Mouse (Mus musculus) B cell, adult 2 months (primary cell): ENCODE measurements at regions not wholly inside any gene's neighbourhood (a gene's known extent, or its start where the extent isn't known, plus 50 kb on each side); places are given as distances from the start of the nearest gene placed in this dataset.
"Not testable (repeated sequence)": the region's sequence is repeated elsewhere in the genome, so short reads cannot be mapped to it uniquely, and the experiment has no call there.

Experiments used
- DNase-seq, 2 experiments: peaks; one replicate each; pipeline ENCODE4 v3.0.0; 2022

DNA sequence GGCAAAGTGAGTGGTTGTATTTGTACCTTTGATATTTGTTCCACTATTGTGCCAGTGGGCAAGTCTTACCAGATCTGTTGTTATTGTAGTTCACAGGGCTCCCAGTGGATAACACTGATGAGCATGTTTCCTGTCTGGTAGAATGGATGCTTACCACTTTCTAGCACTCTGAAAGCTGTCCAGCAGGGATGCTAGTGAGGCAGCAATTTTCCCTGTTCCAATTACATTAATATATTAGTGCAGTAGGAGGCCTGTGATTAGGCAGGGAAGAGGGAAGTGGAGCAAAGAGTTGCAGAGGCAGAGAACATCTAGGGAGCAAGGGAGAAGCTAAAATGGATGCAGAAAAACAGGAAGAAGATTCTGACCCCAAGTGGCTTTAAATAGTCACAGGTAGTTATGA is 348.0 kb downstream of the Adam29 start:
- not testable (repeated sequence) for DNase-seq

DNA sequence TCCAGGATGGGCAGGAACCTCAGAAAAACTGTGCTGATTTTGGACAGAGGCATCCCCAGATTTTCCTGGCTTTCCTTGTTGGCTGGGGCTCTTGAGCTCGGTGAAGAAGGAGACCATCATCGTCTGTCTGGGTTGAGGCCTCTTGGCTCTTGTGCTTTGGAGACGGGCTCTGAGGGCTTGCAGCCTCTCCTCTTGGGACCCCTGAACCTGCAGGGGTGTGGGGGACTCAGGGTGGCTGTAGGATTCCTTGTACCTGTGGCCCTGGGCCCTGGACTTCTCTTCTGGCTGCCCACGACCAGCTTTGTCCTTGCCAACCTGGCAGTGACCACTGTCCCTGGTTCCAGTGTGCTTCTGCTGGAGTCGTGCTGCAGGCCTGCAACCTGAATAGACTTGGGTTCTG is 367.9 kb downstream of the Adam29 start:
- DNase-seq: no peak

DNA sequence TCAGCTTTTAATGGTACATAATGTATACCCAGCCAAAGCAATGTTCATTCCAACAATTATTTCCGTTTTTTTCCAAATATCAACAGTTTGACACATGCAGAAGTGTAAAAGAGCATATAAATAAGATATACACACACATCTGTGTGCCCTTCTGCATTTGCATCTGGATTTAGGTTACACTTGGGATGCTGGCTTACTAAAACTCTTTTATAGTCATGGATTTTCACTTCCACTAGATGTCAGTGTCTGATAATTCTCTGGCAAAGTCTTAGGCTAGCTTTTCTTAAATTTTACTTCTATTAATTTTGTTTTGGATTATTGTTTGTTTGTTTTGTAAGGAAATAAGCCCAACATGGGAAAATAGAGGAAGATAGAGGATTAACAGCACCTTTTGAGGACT is 377.4 kb downstream of the Adam29 start:
- not testable (repeated sequence) for DNase-seq

DNA sequence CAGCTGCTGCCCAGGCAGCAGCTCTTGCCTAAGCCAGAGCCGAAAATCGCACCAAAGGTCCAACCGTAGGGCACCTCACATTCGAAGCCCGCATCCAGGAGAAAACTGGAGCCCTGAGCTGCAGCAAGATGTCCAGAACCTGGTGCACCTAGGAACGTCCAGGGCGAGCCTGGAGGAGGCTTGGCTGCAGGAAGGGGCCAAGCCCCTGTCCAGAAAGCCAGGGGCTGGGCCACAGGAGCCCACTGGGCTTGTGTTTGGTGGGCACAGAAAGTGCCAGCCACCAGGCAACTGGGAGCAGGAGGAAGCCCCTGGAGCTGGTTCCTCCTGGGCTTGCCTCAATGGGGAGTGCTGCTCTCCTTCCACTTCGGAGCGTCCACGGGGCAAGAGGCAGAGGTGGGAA is 387.6 kb downstream of the Adam29 start:
- peak; percentile 8 to 14 for DNase-seq

DNA sequence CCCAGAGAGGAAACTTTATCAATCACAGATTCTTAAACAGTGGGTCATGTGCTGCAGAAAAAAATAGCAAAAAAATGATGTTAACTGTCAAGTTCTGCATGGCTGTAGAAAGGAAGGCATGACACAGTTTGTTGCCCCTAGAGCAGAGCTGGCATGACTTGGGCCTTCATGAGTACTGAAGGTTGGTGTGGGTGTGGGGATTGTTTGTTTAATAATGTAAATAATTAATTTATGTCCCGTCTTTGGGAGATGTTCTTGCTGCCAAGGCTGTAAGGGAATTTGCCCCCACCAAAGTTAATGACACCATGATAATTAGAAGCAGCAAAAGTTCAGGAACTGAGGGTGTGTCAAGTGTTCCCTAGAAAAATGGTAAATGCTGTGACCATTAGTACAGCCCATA is 429.4 kb downstream of the Adam29 start:
- no peak for DNase-seq

DNA sequence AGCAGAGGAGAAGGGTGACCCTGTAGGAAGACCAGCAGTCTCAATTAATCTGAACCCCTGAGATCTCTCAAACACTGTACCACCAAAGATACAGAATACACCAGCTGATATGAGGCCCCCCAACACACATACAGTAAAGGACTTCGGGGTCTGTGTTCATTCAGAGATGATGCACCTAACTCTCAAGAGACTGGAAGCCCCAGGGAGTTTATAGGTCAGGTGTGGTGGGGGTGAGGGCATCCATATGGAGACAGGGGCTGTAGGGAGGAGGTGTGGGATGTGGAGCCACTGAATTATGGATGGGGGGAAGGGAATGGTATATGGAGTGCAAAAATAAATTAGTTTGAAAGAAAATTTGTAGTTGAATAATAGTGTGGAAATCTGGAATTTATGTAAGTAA is 429.8 kb downstream of the Adam29 start:
- no peak for DNase-seq

DNA sequence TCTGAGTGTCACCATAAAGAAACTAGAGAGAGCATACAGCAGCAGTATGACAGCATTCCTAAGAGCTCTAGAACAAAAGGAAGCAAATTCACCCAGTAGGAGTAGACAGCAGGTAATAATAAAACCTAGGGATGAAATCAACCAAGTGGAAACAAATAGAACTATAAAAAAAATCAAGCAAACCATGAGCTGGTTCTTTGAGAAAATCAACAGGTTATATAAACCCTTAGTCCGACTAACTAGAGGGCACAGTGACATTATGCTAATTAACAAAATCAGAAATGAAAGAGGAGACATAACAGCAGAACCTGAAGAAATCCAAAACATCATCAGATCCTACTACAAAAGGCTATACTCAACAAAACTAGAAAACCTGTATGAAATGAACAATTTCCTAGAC is 434.4 kb downstream of the Adam29 start:
- no peak for DNase-seq

DNA sequence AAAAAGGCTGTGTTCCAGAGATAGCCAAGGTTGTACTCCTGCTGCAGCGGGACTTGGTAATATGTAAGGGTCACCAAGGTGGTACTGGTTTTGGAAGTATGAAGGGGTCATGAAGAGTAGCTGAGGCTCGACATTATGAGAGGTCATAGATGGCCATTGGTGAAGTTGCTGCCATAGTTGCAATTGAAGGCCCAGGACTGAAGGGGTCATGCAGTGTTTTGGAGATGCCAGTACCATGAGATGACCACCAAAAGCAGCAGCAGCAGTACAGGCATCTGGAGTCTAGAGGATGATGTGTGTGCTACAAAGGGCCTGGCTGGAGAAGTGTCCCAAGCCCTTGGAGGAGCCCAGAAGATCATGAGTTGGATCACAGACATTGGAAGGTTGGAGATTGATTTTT is 440.0 kb downstream of the Adam29 start:
- DNase-seq: not testable (repeated sequence)

DNA sequence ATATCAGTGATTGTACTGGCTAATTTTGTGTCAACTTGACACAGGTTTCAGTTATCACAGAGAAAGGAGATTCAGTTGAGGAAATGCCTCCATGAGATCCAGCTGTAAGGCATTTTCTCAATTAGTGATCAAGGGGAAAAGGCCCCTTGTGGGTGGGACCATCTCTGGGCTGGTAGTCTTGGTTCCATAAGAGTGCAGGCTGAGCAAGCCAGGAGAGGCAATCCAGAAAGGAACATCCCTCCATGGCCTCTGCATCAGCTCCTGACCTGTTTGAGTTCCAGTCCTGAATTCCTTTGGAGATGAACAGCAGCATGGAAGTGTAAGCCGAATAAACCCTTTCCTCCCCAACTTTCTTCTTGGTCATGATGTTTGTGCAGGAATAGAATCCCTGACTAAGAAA is 440.8 kb downstream of the Adam29 start:
- DNase-seq: not testable (repeated sequence)

DNA sequence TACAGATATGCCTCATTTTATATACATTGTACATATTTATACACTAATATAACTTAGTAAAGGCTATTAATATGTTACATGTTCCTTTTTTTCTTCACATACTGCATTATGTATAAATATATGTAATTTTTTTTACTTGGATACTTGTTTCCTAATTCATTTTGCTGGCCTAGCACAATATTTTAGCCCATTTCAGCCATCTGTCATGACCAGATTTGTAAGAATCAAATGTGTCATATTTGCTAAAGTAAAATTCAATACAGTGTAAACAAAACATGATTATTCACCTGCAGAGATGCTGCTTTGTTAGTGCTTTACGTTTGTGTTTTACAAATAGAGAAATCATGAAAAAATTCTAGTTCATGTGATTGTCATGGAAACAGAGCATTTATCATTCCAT is 441.3 kb downstream of the Adam29 start:
- DNase-seq: no peak

DNA sequence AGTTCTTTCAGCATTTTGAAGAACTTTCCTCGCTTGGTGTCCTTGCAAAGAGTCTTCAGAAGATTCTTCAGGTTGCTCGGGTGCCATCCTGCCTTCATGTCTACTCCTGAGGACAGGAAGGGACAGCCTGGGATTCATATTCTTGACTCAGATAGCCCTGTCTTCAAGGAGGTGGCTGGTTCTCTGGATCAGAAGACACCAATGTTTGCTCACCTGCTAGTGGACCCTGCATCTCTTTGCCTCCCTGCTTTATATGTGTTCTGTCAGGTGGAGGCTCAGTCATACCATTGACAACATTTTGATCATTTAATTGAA is 441.9 kb downstream of the Adam29 start:
- no peak for DNase-seq

DNA sequence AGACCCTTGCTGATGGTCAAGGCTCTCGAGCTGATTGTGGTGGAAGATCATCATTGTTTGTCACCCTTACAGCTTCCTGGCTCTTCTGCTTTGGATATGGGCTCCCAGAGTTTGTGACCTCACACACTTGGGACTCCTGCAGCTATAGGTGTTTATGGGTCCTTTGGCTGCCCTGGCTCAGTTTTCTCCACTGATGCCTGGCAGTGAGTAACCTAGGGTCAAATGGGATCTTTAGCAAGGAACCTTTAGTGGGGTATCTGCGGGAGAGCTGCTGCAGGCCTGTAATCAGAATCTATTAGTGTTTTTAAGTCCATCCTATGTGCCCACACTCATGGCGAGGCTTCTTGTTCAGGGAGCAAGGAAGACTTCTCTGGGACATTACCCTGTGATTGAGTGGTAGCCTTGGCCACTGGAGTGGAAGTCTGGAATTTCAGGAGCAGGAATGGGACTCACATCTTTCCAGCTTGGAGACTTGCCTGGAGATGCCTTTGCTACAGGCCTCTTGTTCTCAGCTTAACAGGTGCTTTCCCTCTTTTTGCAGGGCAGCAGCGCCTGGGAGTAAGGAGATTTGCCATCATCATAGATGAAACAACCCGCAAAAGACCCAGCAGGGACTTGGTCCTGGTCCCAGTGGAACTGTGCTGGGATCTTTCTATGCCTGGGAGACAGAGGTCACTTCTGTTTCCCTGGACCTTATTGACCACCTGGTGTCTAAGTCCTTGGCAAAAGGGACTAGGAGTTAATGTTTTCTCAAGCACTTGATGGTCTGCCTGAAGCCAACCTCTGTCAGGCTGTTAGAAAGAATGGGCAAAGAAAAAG is 442.5 kb downstream of the Adam29 start:
- DNase-seq: no peak

DNA sequence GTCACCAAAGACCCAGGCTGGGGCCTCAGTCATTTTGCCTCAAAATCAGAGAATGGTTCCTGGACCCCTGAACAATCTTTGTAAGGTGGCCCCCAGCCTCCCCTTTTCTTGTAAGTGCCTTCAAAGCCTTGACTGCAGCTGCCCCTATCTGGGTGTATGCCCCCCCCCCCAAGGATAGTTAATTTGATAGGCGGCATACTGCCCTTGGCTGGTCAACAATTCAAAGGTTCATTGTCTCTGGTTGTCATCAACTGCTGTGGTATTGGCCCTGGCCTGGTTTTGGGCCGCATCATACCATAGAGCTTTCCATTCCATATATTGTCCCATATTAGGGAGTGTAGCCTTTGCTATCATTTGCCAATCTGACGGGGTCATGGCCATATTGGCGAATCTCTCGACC is 446.0 kb downstream of the Adam29 start:
- not testable (repeated sequence) for DNase-seq

DNA sequence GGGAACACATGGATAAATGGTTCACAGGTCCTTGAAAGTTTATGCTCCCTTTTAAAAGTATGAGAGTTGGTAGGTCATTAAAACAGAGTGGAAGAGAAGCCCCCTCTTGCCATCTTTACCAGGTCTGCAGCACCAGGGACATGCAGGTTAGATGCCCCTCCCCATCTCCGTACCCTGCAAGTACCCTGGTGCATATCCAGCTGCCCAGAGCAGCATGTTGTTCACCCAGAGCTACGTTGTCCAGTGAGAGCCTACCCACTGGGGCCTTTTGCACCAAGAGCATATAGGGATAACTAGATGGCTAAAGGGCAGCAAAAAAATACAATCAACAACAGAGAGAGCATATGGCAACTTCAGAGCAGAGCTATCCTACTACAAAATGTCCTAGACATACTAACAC is 449.3 kb downstream of the Adam29 start:
- no peak for DNase-seq
